Mouse (Mus musculus) G1E (cell line): ENCODE measurements around the gene Rtp4.

Source experiments
- CTCF ChIP-seq: IDR thresholded peaks from 2 replicates; pipeline ENCODE4 v1.5.1; 2012; ENCODE audit warnings: low read depth, low read length, inconsistent platforms, mixed read lengths
- POLR2AphosphoS5 ChIP-seq: IDR thresholded peaks from 2 replicates; pipeline ENCODE4 v1.6.1; 2012; ENCODE audit warnings: low read depth, low read length, inconsistent platforms; ENCODE audit not compliant: insufficient replicate concordance
- TAL1 ChIP-seq: conservative IDR thresholded peaks from 2 replicates; pipeline ENCODE4 v1.6.1; 2012; ENCODE audit warnings: low read depth, low read length, inconsistent platforms, mixed read lengths

DNA sequence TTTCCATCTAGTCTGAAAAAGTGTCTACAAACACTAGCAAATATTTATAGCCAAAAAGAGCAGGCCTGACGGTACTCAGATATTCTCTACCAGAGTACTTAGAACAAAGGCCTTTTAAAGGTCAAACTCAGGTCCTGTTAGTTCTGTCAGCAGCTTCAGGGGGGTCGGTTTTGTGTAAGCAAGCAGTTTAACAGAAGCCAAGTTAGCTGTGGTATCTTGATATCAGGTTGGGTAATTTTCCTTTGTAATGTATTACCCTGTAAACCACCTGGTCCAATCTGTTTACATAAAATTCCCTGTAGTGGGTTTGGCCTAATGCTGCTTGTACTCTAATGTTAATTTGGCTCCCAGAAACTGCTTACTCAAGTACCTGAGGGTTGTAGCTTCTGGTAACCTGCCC lies 86.1 kb downstream of the Rtp4 start:
- no peak for TF ChIP-seq TAL1
- no peak for TF ChIP-seq CTCF
- TF ChIP-seq POLR2AphosphoS5: no peak
